Mouse (Mus musculus) CH12.LX (cell line): Measurements from ENCODE around the gene Cinp.

Experiments
- CTCF ChIP-seq, 2 experiments: IDR thresholded peaks in 1 of 2; conservative IDR thresholded peaks in 1 of 2; 2 replicates each; pipeline ENCODE4 v1.5.1; 2011 to 2012; ENCODE audit warnings: low read depth in 2 of 2, low read length in 2 of 2, improper control_type of control experiment in 1 of 2, inconsistent platforms in 1 of 2, mild to moderate bottlenecking in 1 of 2, moderate library complexity in 1 of 2
- E2F4 ChIP-seq: IDR thresholded peaks from 2 replicates; pipeline ENCODE4 v1.6.1; 2011; ENCODE audit warnings: low read depth, low read length, improper control_type of control experiment; ENCODE audit not compliant: insufficient replicate concordance
- ETS1 ChIP-seq: conservative IDR thresholded peaks from 2 replicates; pipeline ENCODE4 v1.6.1; 2012; ENCODE audit warnings: low read depth, mild to moderate bottlenecking, inconsistent platforms, low read length, improper control_type of control experiment, moderate library complexity
- MAFK ChIP-seq: IDR thresholded peaks from 2 replicates; pipeline ENCODE4 v1.6.1; 2011; ENCODE audit warnings: low read length, improper control_type of control experiment; ENCODE audit not compliant: insufficient replicate concordance
- PAX5 ChIP-seq: IDR thresholded peaks from 2 replicates; pipeline ENCODE4 v1.6.1; 2012; ENCODE audit warnings: low read length, inconsistent platforms, mixed read lengths
- POLR2A ChIP-seq: IDR thresholded peaks from 2 replicates; pipeline ENCODE4 v1.6.1; 2011; ENCODE audit warnings: low read depth, mild to moderate bottlenecking, improper control_type of control experiment, low read length
- POLR2AphosphoS2 ChIP-seq: IDR thresholded peaks from 2 replicates; pipeline ENCODE4 v1.6.1; 2011; ENCODE audit warnings: low read depth, low read length, improper control_type of control experiment
- TBP ChIP-seq: conservative IDR thresholded peaks from 2 replicates; pipeline ENCODE4 v1.6.1; 2011; ENCODE audit warnings: low read depth, low read length, improper control_type of control experiment
- UBTF ChIP-seq: IDR thresholded peaks from 2 replicates; pipeline ENCODE4 v1.6.1; 2012; ENCODE audit warnings: low read depth, mild to moderate bottlenecking, inconsistent platforms, low read length, improper control_type of control experiment, moderate library complexity
- USF2 ChIP-seq: conservative IDR thresholded peaks from 2 replicates; pipeline ENCODE4 v1.6.1; 2011; ENCODE audit warnings: low read depth, low read length, improper control_type of control experiment

DNA sequence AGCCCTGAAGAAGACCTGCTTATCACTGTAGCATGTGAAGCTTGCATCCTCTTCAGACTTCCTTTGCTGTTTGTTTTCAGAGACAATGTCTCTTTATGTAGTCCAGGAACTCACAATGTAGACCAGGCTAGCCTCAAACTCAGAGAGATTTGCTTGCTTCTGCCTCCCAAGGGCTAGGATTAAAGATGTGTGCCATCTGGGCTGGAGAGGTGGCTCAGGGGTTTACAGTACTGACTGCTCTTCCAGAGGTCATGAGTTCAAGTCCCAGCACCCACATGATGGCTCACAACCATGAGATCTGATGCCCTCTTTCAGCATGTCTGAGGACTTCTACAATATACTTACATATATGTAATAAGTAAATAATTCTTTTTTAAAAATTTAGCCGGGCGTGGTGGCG, 53.8 kb downstream of the Cinp start:
- no peak for TF ChIP-seq ETS1
- no peak for TF ChIP-seq E2F4
- no peak for TF ChIP-seq POLR2AphosphoS2
- TF ChIP-seq PAX5 = no peak
- peak; percentile 58; the same call in 1 of the 2 replicates for TF ChIP-seq TBP
- no peak for TF ChIP-seq POLR2A
- TF ChIP-seq CTCF (conservative IDR thresholded peaks at IDR 0.05 in 1 of 2, IDR thresholded peaks at IDR 0.05 in 1 of 2; ENCODE audit: low read depth in 2 of 2, low read length in 2 of 2) = no peak
- no peak for TF ChIP-seq UBTF
- no peak for TF ChIP-seq USF2
- TF ChIP-seq MAFK = no peak
